Mouse (Mus musculus) lung, postnatal 10 days (tissue): ENCODE data around the gene Cradd.
A peak's percentile ranks its signal among the peaks of the same experiment; 100 is the strongest.

ENCODE experiments used
- DNase-seq: peaks from one replicate; pipeline ENCODE4 v3.0.0; 2021

The Cradd gene

DNA sequence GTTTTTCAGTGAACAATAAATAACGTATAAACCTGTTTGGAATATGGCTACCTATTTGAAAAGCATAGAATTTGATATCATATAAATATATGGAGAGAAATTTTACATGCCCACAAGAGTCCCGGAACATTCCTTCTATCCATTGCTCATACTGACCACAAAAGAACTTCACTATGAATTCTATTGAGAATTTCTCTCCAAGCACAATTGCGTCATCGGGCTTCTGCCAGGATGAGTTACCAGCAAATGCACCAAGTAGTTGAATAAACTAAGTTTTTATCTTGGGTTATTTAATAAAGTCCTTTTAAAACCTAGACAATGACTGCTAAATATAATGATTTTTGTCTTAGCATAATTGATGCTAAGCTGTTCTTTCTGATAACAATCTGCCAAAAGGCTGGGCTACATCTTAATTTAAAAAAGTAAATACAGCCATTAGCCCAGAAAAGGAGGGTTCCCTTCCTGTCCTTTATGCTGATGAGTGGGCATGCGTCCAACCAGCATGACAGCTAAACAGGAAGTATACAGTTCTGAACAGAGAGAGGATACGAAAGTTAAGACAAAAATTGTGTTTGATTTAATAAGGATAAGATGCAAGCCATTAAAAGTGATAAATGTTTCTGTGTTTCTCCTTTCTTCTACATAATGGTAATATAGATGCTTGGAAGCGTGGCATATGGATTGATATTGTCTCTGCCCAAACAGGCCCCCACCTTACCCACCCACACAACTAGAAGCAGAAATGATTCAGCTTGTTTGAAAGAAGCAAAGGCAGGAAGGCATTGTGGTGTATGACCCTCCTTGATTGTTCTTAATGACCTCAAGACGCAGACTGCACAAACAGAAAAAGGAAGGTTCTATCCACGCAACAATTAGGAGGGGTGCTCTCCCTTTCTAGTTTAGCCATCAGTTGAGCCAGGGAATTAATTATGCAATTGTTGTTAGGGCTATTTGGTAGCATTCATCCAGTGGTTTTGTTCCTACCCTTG lies 6.7 kb upstream of the Cradd start:
- DNase-seq: peak; percentile 73

DNA sequence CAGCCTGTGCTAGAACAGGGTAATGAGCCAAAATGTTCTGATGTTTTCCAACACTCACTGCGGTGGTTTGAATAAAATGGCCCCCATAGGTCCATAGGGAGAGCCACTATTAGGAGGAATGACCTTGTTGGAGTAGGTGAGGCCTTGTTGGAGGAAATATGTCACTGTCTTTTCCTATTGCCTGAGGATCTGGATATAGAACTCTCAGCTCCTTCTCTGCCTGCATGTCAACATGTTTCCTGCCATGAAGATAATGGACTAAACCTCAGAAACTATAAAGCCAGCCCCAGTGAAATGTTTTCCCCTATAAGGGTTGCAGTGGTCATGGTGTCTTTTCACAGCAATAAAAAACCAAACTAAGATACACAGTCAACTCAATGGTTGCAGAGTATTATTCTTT lies 6.0 kb upstream of the Cradd start:
- DNase-seq: no peak

DNA sequence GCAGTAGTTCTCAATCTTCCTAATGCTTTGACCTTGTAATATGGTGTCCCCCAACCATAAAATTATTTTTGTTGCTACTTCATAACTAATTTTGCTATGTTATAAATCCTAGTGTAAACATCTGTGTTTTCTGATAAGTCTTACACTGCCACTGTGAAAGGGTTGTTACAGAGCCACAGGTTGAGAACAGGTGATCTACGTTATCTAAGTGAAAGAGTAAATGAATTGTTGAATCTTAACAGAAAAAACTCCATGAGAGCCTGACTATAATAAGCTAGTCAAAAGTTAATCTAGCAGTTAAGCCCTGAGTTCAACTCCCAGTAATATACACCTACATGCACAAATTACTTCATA lies 322 bp upstream of the Cradd start:
- DNase-seq: no peak

DNA sequence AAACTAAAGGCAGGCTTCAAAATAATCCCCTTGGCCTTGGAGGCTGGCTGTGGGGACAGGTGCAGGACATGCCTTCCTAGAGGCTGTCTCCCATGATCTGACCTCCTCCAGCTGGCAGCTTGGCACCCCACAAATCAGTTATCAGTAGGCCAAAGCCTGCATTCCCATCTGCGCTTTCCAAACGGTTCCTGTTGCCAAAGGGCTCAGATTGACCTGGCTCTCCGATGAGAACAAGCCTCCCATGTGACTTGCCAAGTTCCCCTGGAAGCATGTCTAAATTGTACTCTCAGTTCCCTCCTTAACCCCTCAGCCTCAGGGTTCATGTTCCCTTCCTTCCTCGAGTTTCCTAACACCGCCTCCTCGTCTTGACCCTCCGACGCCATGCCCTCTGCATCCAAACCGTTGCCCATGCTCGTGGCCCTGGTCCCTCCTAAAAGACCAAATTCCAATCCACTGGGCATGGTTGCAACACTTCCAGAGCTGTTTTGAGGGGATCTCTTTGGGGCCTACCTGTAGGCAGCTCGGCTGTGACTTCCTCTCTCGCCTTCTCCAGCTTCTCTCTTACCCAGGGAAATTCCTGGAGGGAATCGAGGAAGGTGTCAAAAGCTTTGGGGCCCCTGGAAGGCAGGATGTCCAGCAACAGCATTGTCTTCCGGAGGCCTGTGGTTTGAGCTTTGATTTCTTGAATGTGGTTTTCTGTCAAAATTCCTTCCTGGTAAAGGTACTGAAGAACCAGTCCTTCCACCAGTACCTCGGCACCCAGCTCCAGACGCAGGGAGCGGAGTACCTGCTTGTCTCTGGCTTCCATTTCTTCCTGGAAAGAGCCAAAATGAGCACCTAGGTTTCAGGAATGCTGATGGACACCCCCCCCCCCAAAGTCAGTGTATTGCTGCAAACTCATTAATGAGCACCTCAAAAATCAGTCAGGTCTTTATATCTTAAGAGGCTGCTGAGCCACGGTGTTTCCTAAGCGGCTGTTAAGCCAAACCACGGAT lies 1.6 kb downstream of the Cradd start:
- DNase-seq: peak; percentile 75

DNA sequence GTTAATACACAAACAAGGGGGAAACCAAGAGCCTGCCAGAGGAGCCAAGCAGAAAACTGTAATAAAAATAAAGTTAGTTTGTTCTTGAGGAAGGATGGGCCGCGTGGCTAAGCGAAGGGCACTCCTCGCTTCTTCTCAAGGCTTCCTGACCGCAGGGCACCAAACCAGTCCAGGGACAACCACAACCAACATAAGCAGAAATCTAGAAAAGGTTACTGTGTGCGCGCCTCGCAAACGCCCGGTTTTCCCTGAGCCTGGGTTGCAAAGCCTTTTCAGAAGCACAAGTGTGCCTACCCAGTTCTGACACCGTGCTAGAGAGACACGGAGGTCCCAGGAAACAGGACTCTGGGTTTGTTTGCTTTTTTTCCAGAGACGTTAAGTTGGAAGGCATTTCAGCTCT lies 4.9 kb downstream of the Cradd start:
- no peak for DNase-seq

DNA sequence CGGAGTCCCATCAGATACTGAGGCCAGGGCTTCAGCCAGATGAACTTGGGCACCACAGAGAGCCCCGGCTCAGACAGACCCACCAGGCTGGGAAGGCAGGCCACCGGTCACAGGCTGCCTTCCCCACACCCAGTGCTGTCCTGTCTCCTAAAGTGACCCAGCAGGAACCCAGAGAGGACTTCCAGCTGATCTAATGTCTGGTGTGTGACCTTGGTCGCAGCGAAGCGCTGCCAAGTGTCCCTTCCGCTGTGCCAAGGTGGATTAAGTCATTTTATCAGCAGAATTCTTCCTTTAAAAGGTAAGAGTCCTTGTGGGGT lies 5.6 kb downstream of the Cradd start:
- peak; percentile 19 for DNase-seq

DNA sequence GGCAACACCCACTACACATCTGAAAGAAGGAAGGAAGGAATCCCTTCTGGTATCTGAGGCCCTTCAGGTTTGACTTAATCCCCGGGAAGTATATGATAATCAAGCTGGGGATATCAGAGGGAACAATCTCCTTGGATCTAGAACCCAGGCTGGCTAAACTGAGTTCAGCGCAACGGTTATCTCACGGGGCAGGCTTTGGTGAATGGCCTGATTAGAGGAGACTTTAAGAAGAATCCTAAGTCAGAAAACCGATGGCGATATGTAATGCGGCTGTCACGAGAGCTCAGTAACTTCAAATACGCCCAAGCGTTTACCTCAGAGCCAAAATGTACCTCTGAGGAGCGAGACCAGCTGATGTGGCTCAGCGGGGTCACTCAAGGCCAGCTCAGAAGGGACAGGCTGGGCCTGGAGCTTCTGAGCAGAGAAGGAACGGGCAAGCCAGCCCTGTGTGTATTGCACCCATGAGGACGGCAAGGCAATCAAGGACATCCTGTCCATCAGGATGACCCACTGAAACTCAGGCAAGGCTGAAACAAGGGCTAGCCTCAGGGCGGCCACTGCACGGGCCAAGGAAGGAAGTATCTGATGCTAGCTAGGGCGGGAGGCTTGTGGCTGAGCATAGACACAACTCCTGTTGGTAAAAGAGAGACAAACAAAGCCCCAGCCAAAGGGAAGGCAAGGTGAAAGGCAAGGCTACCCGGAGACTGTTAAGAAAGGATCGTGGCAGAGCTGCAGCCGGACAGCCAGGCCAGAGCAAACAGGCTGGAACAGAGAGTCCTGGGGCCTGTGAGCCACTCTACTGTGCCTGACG lies 6.1 kb downstream of the Cradd start:
- peak; percentile 32 for DNase-seq

DNA sequence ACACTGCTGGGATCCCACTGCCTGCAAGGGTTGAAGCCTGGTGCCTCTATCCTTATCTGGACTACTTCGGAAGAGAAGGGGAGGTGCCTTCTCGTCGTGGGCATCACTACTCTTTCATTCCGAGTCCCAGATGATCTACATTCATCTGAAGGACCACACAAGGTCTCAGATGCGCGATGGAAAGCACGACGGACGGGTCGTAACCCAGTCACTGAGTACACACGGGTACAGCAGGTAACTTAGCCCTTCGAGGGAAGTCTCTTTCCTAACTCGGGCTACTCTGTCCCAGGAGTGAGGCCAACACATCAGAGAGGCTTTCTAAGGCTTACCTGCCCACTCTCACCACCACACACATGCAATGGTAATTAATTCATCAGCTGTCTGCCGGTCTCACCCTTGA lies 6.8 kb downstream of the Cradd start:
- DNase-seq: no peak

DNA sequence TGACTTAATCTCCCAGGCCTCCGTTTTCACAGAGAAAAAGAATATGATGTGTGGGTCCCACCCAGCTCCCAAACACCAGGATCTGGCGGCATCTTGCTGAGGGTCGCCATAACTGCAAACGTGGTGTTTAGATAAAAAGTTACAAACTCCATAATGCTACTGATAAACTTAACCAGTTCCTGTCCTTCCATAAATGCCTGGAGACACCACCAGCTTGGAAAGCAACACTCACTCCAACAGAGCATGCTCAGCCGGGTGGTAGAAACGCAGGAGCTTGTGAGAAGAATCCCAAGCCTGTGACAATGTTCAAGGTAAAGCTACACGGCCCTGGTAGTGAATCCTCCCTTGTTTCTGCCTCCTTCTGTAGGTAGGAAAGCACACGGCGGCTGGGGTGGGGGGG lies 7.3 kb downstream of the Cradd start:
- DNase-seq: no peak

DNA sequence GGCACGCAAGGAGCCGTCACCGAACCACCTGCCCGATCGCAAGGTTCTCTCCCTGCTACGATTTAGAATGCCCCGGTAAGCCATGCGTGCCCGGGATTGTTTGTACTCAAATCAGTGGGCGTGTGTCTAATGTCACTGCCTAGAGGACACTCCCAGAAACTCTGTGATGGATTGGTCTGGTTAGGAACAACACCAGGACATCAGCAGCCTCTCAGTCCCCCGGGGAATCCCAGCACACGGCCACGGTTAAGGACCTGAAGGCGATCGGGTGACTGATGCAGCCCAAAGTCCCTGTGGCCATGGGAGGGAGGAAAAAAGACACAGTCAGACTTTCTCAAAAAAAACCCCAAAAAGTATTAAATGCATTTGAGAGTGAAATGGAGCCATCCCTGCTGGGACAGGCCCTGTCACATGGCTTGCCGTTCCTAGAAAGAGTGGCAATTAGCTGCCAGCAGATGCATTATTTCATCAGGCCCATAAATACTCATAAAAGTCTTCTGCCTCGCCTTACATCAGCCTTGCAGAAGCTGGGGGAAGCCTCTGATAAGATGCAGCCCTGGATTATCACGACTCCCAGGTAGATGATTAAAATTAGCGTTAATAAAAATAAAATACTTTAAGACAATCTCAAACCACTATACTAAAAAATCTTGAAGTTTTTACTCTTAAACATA lies 8.0 kb downstream of the Cradd start:
- no peak for DNase-seq

DNA sequence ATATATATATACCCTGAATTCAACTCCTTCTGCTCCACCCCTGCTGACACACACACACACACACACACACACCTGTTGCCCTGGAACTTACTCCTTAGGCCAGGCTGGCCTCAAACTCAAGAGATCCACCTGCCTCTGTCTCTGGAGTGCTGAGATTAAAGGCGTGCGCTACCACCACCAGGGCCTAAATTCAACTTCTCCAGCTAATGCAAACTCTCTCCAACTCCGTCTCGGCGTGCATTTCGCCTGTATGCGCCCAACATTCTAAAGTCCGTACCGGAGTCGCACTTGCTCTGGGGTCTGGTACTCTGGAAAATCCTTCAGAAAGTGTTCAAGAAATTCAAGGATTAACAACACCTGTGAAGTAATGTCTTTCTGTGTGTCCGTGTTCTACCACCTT lies 8.6 kb downstream of the Cradd start:
- no peak for DNase-seq

DNA sequence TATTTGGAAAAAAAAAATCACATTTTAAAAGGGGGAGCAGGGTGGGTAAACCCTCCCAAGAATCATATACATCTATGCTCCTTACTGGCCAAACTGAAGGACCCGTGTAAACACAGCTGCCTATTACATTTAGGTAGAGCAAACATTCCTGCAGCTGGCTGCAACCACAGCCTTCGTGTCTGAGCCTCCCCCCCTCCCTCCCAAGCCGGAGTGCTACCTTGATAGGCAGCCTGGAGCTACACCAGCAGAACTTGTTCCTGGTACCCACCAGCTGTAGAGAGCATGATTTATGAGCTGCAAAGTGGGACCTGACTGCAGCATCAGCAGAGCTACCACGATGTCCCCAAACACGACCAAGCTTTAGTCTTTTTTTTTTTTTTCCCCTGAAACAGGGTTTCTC lies 9.9 kb downstream of the Cradd start:
- no peak for DNase-seq

DNA sequence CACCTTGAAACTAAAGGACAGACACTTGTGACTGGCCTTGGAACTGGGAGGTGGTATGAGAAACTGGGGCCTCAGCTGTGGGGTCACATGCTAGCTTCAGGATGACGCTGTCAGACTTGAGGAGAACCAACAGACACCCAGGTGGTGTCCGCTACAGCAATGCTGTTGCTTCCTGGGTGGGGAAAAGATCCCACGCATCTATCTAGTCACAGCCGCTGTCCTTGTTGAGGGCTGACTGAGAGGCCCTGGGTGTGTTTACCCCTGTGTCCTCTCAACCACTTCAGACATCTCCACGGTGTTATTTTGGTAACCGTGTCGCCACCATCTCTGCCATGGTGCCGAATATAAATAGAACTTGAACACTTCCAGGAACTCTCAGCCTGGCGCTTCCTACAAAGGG lies 10.4 kb downstream of the Cradd start:
- no peak for DNase-seq

DNA sequence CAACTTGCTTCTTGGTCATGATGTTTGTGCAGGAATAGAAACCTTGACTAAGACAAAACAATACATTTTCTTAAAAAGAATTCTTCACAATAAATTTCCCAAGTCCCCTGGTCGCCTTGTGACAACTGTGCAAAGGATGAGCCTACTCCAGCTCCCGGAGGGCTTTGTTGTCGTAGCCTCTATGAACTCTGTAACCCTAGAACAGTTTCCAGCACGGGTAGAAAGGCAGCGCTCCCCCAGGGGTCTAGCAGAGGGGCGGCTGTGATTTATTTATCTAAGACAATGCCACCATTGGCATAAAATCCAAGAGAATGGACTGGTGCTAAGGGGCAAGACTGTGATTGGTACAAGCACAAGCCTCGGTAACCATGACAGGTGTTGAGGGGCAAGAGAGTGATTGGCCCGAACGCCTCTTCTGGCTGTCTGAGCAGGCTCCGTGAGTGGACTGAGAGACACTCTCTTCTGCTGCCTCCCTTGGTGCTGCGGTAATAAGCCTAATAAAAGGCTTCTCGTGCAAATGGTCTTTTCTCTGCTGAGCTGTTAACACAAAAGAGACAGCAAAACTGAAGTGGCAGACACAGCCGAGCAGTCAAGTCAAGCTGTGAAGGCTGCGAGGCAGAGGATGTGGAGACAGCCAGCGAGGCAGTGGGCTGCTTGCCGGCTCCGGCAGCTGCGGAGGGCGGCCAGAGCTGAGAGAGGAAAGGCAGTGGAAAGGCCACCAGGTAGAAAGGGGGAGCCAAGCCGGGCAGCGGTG lies 13.1 kb downstream of the Cradd start:
- no peak for DNase-seq

DNA sequence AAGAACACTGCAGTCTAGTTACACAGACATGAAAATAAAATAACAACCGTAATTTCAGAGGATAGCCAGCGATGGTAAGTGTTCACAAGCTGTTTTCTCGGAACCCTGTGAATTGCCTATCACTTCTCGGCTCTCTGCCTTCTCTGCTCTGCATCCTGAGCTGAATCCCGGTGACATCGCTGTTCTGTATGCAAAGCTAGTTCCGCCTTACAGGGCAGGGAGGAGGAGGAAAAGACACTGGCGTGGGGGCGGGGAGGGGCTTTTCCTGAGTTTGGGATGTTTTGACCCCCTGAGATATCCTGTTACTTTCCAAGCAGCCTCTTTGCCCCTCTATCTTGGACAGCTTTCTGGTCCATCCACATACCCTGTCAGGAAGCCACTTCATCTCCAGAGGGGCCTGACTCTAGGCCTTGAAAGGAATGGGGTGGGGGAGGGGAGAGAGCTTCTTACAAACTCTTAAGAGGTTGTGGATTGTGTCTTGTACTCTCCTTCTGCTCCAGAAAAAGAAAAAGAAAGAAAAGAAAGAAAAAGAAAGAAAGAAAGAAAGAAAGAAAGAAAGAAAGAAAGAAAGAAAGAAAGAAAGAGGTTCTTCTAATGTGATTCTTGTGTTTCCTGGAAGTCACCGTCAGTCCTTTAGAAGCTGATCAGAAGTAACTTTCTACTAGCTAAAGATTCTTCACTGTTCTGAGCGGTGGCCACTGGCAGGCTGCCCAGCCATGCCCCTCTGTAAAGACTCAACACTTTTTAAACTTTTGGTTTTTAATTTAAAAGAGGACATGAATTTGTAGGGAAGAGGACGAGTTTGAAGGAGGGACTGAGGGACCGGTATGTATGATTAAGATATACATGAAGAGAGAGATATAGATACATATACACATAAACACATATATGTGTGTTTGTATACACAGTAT lies 14.3 kb downstream of the Cradd start:
- no peak for DNase-seq

DNA sequence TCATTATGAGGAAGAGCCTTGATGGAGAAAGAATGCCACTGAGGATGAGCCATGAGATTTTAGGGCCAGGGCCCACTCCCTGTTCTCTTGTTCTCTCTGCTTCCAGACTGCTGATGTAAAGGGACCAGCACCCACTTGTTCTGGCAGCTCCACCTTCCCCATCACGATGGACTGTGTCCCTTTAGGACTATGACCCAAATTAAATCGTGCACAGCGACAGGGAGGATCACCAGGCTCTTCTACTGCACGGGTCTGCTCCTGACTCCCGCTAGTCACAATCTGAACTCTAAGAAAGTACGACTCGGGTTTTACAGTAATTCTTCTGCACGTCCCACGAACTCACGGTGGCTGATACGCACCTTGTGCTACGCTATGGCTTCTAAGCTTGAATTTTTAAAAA lies 14.9 kb downstream of the Cradd start:
- DNase-seq: no peak

DNA sequence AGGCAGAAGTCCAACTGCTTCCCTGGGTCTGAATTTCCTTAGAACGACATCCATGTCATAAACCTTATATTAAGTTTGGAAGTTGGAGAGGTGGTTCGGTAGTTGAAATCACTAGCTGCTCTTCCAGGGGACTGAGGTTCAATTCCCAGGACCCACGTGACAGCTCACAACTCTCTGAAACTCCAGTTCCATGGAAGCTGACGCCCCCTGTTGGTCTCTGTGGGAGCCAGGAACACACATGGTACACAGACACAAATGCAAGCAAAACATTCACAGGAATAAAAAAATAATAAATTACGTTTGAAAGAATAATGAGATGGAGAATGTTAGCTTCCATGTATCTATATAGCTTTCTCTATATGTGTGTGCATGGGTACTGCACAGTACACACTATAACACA lies 16.0 kb downstream of the Cradd start:
- no peak for DNase-seq

DNA sequence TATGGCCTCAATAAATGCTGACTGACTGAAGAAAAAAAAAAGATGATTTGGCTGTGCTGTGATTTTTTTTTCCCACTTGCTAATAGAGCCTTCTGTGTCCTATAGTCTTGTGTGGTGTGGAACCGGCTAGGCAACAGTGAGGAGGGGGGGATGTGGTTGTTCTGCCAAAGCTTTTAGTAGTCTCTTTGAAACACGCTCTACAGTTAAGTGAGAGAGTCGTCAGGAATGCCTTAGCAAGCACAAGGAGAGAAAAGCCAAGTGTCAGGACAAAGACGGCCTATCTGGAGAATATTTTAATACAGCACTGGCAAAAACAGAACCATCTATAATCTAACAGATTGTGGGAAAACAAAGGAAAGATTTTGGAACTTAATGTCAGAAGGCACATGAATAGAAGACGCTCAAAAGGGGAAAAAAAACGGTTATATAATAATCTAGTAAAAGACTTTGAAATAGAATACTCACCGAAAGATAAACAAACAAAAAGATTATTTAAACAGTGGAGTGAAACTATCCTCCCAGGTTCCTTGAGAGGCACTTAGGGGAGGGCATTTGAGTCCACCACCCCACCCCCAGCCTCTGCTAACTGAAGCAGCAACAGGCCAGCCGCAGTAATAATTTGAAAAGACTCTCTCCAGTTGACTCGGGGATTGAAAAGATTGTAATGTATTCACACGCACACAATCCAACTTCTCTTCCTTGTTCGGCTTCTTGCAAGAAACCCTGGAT lies 16.9 kb downstream of the Cradd start:
- DNase-seq: peak; percentile 75

DNA sequence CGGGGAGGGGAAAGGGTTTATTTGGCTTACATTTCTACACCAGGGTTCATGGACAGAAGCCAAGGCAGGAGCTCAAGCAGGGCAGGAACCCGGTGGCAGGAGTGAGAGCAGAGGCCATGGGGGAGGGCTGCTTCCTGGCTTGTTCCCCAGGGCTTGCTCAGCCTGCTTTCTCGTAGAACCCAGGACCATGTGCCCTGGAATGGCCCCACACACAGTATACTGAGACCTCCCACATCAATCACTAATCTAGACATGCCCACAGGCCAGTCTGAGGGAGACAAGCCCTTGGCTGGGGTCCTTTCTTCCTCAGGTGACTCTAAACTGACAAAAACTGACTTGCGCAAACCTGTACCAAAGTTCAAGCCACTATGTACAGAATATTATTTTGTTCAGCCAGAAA lies 19.7 kb downstream of the Cradd start:
- DNase-seq: no peak
